Mouse (Mus musculus): ENCODE results near the gene Abhd4.

GRCm38 (mm10) chr14:54284839-54285238 is 30.9 kb downstream of the Abhd4 start, which contains the start of gene Olfr49:
- TF ChIP-seq CTCF (conservative IDR thresholded peaks at IDR 0.05; ENCODE audit: insufficient read depth, insufficient read length, low read depth, low read length) = no peak
- TF ChIP-seq POLR2A (IDR thresholded peaks at IDR 0.05; ENCODE audit: low read depth, low read length) = no peak
